Mouse (Mus musculus): ENCODE measurements around the gene Krtap7-1. TPM values are rescaled to one million over a fixed set of nuclear protein-coding genes. Genes with fewer than 3 reads are reported as not detected.

The Krtap7-1 gene
- 0.45 TPM in 1 of 2 replicates, not detected in the other for polyA plus RNA-seq (2015; fragmentation: Nextera tagmentation; extraction: Ambion mirVana)

- 94% methylated on average over 4 of the region's 4 CpGs for WGBS
- ATAC-seq: no peak
- Histone ChIP-seq H3K4me2 (ENCODE audit: low read length) (no peak within 1 kb of the TSS), H3K4me1 (ENCODE audit: control insufficient read depth, insufficient read depth, low read depth, low read length) (peaks cover under 1% of the 10 kb centered on the region; the same call in 1 of the 2 replicates), H3K4me3 (ENCODE audit: low read length) (no peak within 1 kb of the TSS), H3K9ac (ENCODE audit: low read depth, low read length) (no peak within 1 kb of the TSS), H3K27ac (ENCODE audit: low read depth, low read length) (no peak within 1 kb of the TSS), H3K36me3 (ENCODE audit: control insufficient read depth, insufficient read depth, low read length) (no peaks in the 10 kb centered on the region), H3K9me3 (ENCODE audit: control insufficient read depth, low read length) (no peaks in the 10 kb centered on the region), H3K27me3 (replicated peaks; ENCODE audit: control insufficient read depth, insufficient read depth, low read length) (no peaks in the 10 kb centered on the region)
Measured at GRCm38 (mm10) chr16:89508223-89508622, at the start of gene Krtap7-1. TSS of gene Krtap7-1 (minus strand) at chr16:89508323.

- no peak for ATAC-seq
- Histone ChIP-seq H3K9ac (ENCODE audit: low read depth, low read length) (no peak overlapping the region), H3K36me3 (ENCODE audit: control insufficient read depth, insufficient read depth, low read length) (no peaks in the 10 kb centered on the region), H3K4me2 (ENCODE audit: low read length) (no peak overlapping the region), H3K27ac (ENCODE audit: low read depth, low read length) (no peak overlapping the region), H3K9me3 (ENCODE audit: control insufficient read depth, low read length) (no peaks in the 10 kb centered on the region), H3K4me3 (ENCODE audit: low read length) (no peak overlapping the region), H3K27me3 (replicated peaks; ENCODE audit: control insufficient read depth, insufficient read depth, low read length) (no peaks in the 10 kb centered on the region), H3K4me1 (ENCODE audit: control insufficient read depth, insufficient read depth, low read depth, low read length) (no peaks in the 10 kb centered on the region)
Measured at GRCm38 (mm10) chr16:89550298-89550697, 42.2 kb upstream of the Krtap7-1 start.

- 36% methylated on average over 5 of the region's 5 CpGs for WGBS
- Histone ChIP-seq H3K9me3 (ENCODE audit: control insufficient read depth, low read length) (no peaks in the 10 kb centered on the region), H3K4me1 (ENCODE audit: control insufficient read depth, insufficient read depth, low read depth, low read length) (peaks cover 2% of the 10 kb centered on the region; the same call in 1 of the 2 replicates), H3K4me2 (ENCODE audit: low read length) (no peak overlapping the region), H3K9ac (ENCODE audit: low read depth, low read length) (no peak overlapping the region), H3K36me3 (ENCODE audit: control insufficient read depth, insufficient read depth, low read length) (no peaks in the 10 kb centered on the region), H3K27me3 (replicated peaks; ENCODE audit: control insufficient read depth, insufficient read depth, low read length) (no peaks in the 10 kb centered on the region), H3K4me3 (ENCODE audit: low read length) (no peak overlapping the region), H3K27ac (ENCODE audit: low read depth, low read length) (no peak overlapping the region)
- peak; percentile 50; the same call in 1 of the 2 replicates for ATAC-seq
Measured at GRCm38 (mm10) chr16:89538031-89538484, 29.9 kb upstream of the Krtap7-1 start.

- peaks cover 2% of the 10 kb centered on the region; the same call in 1 of the 2 replicates for H3K4me1 ChIP-seq (ENCODE audit: control insufficient read depth, insufficient read depth, low read depth, low read length)
- WGBS: 60% methylated on average over 6 of the region's 6 CpGs
- no peaks in the 10 kb centered on the region for H3K27me3 ChIP-seq (replicated peaks; ENCODE audit: control insufficient read depth, insufficient read depth, low read length)
- no peak overlapping the region for H3K4me2 ChIP-seq (ENCODE audit: low read length)
- no peaks in the 10 kb centered on the region for H3K9me3 ChIP-seq (ENCODE audit: control insufficient read depth, low read length)
- no peak for ATAC-seq
- H3K9ac ChIP-seq (ENCODE audit: low read depth, low read length): no peak overlapping the region
- no peak overlapping the region for H3K27ac ChIP-seq (ENCODE audit: low read depth, low read length)
- no peak overlapping the region for H3K4me3 ChIP-seq (ENCODE audit: low read length)
- no peaks in the 10 kb centered on the region for H3K36me3 ChIP-seq (ENCODE audit: control insufficient read depth, insufficient read depth, low read length)
Measured at GRCm38 (mm10) chr16:89537349-89537748, 29.2 kb upstream of the Krtap7-1 start.

- Histone ChIP-seq H3K27me3 (replicated peaks; ENCODE audit: control insufficient read depth, insufficient read depth, low read length) (no peaks in the 10 kb centered on the region), H3K36me3 (ENCODE audit: control insufficient read depth, insufficient read depth, low read length) (no peaks in the 10 kb centered on the region), H3K4me2 (ENCODE audit: low read length) (0 out of 2 replicates have a peak overlapping the region, but pooled peaks have one; percentile 26), H3K4me3 (ENCODE audit: low read length) (no peak overlapping the region), H3K27ac (ENCODE audit: low read depth, low read length) (peak overlapping the region; percentile 68), H3K4me1 (ENCODE audit: control insufficient read depth, insufficient read depth, low read depth, low read length) (peaks cover 8% of the 10 kb centered on the region), H3K9ac (ENCODE audit: low read depth, low read length) (peak overlapping the region; percentile 42; the same call in 1 of the 2 replicates), H3K9me3 (ENCODE audit: control insufficient read depth, low read length) (no peaks in the 10 kb centered on the region)
- 8% methylated on average over 7 of the region's 7 CpGs for WGBS
- ATAC-seq: peak; percentile 78
Measured at GRCm38 (mm10) chr16:89530547-89530946, 22.4 kb upstream of the Krtap7-1 start.

- H3K4me2 ChIP-seq (ENCODE audit: low read length): no peak overlapping the region
- WGBS: 40% methylated on average over 7 of the region's 7 CpGs
- peaks cover 8% of the 10 kb centered on the region for H3K4me1 ChIP-seq (ENCODE audit: control insufficient read depth, insufficient read depth, low read depth, low read length)
- no peak overlapping the region for H3K9ac ChIP-seq (ENCODE audit: low read depth, low read length)
- no peaks in the 10 kb centered on the region for H3K27me3 ChIP-seq (replicated peaks; ENCODE audit: control insufficient read depth, insufficient read depth, low read length)
- H3K27ac ChIP-seq (ENCODE audit: low read depth, low read length): peak overlapping the region; percentile 68
- ATAC-seq: peak; percentile 68
- no peaks in the 10 kb centered on the region; the same call in 1 of the 2 replicates for H3K9me3 ChIP-seq (ENCODE audit: control insufficient read depth, low read length)
- H3K4me3 ChIP-seq (ENCODE audit: low read length): no peak overlapping the region
- no peaks in the 10 kb centered on the region for H3K36me3 ChIP-seq (ENCODE audit: control insufficient read depth, insufficient read depth, low read length)
Measured at GRCm38 (mm10) chr16:89529846-89530245, 21.7 kb upstream of the Krtap7-1 start.

GRCm38 (mm10) chr16:89528380-89528779 is 20.3 kb upstream of the Krtap7-1 start:
- no peak overlapping the region for H3K4me3 ChIP-seq (ENCODE audit: low read length)
- ATAC-seq: peak; percentile 81

GRCm38 (mm10) chr16:89520996-89521395 is 12.9 kb upstream of the Krtap7-1 start:
- 89% methylated on average over 4 of the region's 4 CpGs for WGBS

More at GRCm38 (mm10) chr16:89528380-89528779, 20.3 kb upstream of the Krtap7-1 start:
- Histone ChIP-seq H3K27ac (ENCODE audit: low read depth, low read length) (peak overlapping the region; percentile 42; the same call in 1 of the 2 replicates), H3K9me3 (ENCODE audit: control insufficient read depth, low read length) (no peaks in the 10 kb centered on the region; the same call in 1 of the 2 replicates), H3K4me1 (ENCODE audit: control insufficient read depth, insufficient read depth, low read depth, low read length) (peaks cover 8% of the 10 kb centered on the region), H3K27me3 (replicated peaks; ENCODE audit: control insufficient read depth, insufficient read depth, low read length) (no peaks in the 10 kb centered on the region), H3K4me2 (ENCODE audit: low read length) (no peak overlapping the region), H3K9ac (ENCODE audit: low read depth, low read length) (no peak overlapping the region), H3K36me3 (ENCODE audit: control insufficient read depth, insufficient read depth, low read length) (no peaks in the 10 kb centered on the region)
- 34% methylated on average over 3 of the region's 3 CpGs for WGBS

GRCm38 (mm10) chr16:89520555-89520954 is 12.4 kb upstream of the Krtap7-1 start:
- ATAC-seq: peak; percentile 64; the same call in 1 of the 2 replicates
- Histone ChIP-seq H3K4me3 (ENCODE audit: low read length) (no peak overlapping the region), H3K27me3 (replicated peaks; ENCODE audit: control insufficient read depth, insufficient read depth, low read length) (no peaks in the 10 kb centered on the region), H3K9ac (ENCODE audit: low read depth, low read length) (no peak overlapping the region), H3K4me1 (ENCODE audit: control insufficient read depth, insufficient read depth, low read depth, low read length) (no peaks in the 10 kb centered on the region), H3K36me3 (ENCODE audit: control insufficient read depth, insufficient read depth, low read length) (no peaks in the 10 kb centered on the region), H3K27ac (ENCODE audit: low read depth, low read length) (no peak overlapping the region), H3K9me3 (ENCODE audit: control insufficient read depth, low read length) (no peaks in the 10 kb centered on the region; the same call in 1 of the 2 replicates), H3K4me2 (ENCODE audit: low read length) (no peak overlapping the region)
- WGBS: 87% methylated on average over 2 of the region's 2 CpGs

More at GRCm38 (mm10) chr16:89520996-89521395, 12.9 kb upstream of the Krtap7-1 start:
- H3K4me1 ChIP-seq (ENCODE audit: control insufficient read depth, insufficient read depth, low read depth, low read length): no peaks in the 10 kb centered on the region
- H3K27me3 ChIP-seq (replicated peaks; ENCODE audit: control insufficient read depth, insufficient read depth, low read length): no peaks in the 10 kb centered on the region
- H3K4me2 ChIP-seq (ENCODE audit: low read length): no peak overlapping the region
- H3K36me3 ChIP-seq (ENCODE audit: control insufficient read depth, insufficient read depth, low read length): no peaks in the 10 kb centered on the region
- H3K27ac ChIP-seq (ENCODE audit: low read depth, low read length): no peak overlapping the region
- no peaks in the 10 kb centered on the region; the same call in 1 of the 2 replicates for H3K9me3 ChIP-seq (ENCODE audit: control insufficient read depth, low read length)
- ATAC-seq: no peak
- no peak overlapping the region for H3K4me3 ChIP-seq (ENCODE audit: low read length)
- H3K9ac ChIP-seq (ENCODE audit: low read depth, low read length): no peak overlapping the region
